Mouse (Mus musculus) embryonic fibroblast, embryonic 13.5 days (primary cell): ENCODE data around the gene Hspb8. TPM values are rescaled to one million over a fixed set of nuclear protein-coding genes. Genes with fewer than 3 reads are reported as not detected.

Experiments
- H3K27ac ChIP-seq: 2 replicates; pipeline ENCODE4 v1.5.1; 2012; ENCODE audit warnings: low read length, control low read depth, inconsistent platforms; ENCODE audit not compliant: insufficient read depth
- H3K4me1 ChIP-seq: 2 replicates; pipeline ENCODE4 v1.6.1; 2011; ENCODE audit warnings: low read length; ENCODE audit not compliant: control insufficient read depth, insufficient read depth
- H3K4me3 ChIP-seq: 2 replicates; pipeline ENCODE4 v1.5.1; 2011; ENCODE audit warnings: mild to moderate bottlenecking, control low read depth, low read length; ENCODE audit not compliant: insufficient read depth
- CTCF ChIP-seq: IDR thresholded peaks from 2 replicates; pipeline ENCODE4 v1.5.1; 2011; ENCODE audit warnings: mild to moderate bottlenecking, control low read depth, low read length, moderate library complexity, borderline replicate concordance; ENCODE audit not compliant: insufficient read depth
- POLR2A ChIP-seq: IDR thresholded peaks from 2 replicates; pipeline ENCODE4 v1.6.1; 2011; ENCODE audit warnings: low read depth, mild to moderate bottlenecking, control low read depth, low read length, moderate library complexity
- polyA plus RNA-seq: library from polyadenylated mRNA; stranded (reverse); fragments of >200 nt; gene quantifications from 2 replicates; pipeline ENCODE4 v1.2.4, GENCODE M21; 2011; ENCODE audit warnings: low read depth; ENCODE audit not compliant: missing spikeins, insufficient read length

The Hspb8 gene
- polyA plus RNA-seq, 1 experiment, result 46.5 TPM

DNA sequence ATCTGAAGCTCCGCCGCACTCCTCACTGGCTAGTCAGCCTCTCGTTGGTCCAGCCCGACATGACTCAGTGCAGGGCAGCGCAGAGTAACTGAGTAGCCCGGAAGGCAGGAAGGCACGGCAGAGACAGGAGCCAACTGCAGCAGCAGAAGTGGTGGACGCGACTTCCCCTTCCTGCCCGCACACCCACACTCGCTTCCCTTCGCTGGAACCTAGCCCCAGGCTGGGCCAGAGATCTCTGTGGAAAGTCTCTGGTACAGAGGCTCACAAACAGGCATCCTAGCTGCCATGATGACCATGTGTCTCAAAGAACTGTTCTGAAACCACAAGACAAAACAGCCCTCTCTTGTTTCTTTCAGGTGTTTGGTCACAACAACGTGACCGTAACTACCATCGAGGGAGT is 41.4 kb downstream of the Hspb8 start:
- no peak overlapping the region for H3K27ac ChIP-seq
- TF ChIP-seq CTCF (no peak), POLR2A (no peak)
- H3K4me3 ChIP-seq, result no peak overlapping the region
- H3K4me1 ChIP-seq, result no peaks in the 10 kb centered on the region

DNA sequence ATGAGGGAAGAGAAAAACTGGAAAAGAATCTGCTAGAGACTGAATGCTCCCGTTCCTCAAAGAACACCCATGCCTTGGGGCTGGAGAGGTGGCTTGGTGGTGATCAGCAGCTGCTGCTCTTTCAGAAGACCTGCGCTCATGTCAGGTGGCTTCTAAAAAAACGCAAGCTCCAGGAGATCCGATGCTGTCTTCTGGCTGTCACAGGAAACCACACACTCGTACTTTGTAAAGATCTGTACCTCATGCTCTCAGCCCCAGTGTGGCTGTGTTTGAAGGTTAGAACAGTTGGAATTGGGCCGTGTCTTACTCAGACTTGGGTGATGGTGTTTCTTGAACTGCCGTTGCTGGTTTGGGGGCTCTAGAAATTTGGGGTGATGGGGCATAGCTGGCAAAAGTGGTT is 42.3 kb downstream of the Hspb8 start:
- no peak for TF ChIP-seq CTCF
- TF ChIP-seq POLR2A, result no peak
- no peak overlapping the region for H3K27ac ChIP-seq
- H3K4me1 ChIP-seq, result no peaks in the 10 kb centered on the region
- H3K4me3 ChIP-seq, result no peak overlapping the region

DNA sequence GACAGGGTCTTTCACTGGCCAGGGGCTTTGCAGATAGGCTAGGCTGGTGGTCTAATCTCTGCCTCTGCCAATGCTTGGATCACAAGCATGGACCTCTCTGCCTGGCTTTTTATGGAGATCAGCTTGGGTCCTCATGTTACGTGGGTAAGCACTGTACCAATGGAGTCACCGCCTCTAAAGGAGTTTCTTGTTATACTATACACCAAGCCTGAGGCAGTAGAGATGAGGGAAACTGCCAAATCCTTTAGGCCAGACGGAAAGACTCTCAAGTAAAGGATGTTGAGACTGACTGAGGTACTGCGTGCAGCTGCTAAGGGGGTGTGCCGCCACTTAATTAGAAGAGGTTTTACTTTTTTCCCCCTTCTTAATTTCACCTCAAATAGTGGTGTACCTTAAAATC is 43.8 kb downstream of the Hspb8 start:
- Histone ChIP-seq H3K4me1 (no peaks in the 10 kb centered on the region), H3K4me3 (no peak overlapping the region), H3K27ac (no peak overlapping the region)
- TF ChIP-seq POLR2A (no peak), CTCF (no peak)

DNA sequence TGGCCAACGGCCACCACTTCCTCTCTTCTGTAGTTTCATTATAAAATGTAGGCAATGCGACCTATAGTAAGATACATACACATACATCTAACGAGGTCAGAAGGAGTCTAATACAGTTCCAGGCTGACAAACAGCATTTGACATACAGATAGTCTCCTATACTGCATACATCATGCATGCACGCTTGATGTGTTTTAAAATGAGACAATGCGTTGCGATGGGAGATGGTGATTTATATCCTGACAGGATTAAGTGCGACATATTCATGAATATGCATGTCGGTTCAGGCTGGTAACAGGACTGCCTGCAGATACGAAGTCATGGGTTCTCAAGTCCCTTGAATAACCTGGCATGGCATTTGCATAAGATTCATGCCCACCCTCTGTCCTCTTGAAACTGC is 54.7 kb downstream of the Hspb8 start:
- no peaks in the 10 kb centered on the region for H3K4me1 ChIP-seq
- H3K27ac ChIP-seq, result no peak overlapping the region
- TF ChIP-seq CTCF, result no peak
- TF ChIP-seq POLR2A, result no peak
- H3K4me3 ChIP-seq, result no peak overlapping the region

GRCm38 (mm10) chr5:116366889-116367682 is 55.6 kb downstream of the Hspb8 start:
- Histone ChIP-seq H3K4me1 (no peaks in the 10 kb centered on the region), H3K4me3 (no peak overlapping the region), H3K27ac (no peak overlapping the region)
- no peak for TF ChIP-seq POLR2A
- no peak for TF ChIP-seq CTCF

DNA sequence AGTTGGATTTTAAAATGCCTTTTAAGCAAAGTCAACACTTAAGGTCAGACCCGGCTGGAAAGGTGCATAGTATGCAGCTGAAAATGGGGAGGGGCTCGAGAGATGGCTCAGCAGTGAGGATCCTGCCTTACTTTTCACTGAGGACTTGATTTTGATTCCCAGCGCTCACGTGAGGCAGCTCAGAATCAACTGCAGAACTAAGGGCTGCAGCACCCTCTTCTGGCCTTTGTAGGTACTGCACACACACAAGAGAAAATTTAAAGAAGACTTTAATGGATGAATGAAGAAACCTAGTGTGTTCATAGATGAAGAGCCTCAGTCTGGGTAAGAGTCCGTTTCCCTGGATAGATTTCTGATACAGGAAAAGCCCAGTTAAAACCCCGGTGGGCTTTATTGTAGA is 61.3 kb downstream of the Hspb8 start:
- no peak for TF ChIP-seq POLR2A
- no peak for TF ChIP-seq CTCF
- Histone ChIP-seq H3K4me1 (no peaks in the 10 kb centered on the region), H3K27ac (no peak overlapping the region), H3K4me3 (no peak overlapping the region)

- TF ChIP-seq CTCF, result no peak
- no peak for TF ChIP-seq POLR2A
- Histone ChIP-seq H3K27ac (peak overlapping the region; percentile 75), H3K4me3 (no peak overlapping the region), H3K4me1 (no peaks in the 10 kb centered on the region)
Measured at GRCm38 (mm10) chr5:116360751-116361150, 61.9 kb downstream of the Hspb8 start.

Other genes starting within 250 kb of the Hspb8 start
- 0.18 TPM in 1 of 2 replicates, not detected in the other for gene Ccdc60, start 133.9 kb downstream of the Hspb8 start, polyA plus RNA-seq
- 1.3 and 2.2 TPM in 2 replicates for gene Srrm4, start 169.0 kb upstream of the Hspb8 start, polyA plus RNA-seq